Mouse (Mus musculus): ENCODE measurements around the gene Gm17334.

DNA sequence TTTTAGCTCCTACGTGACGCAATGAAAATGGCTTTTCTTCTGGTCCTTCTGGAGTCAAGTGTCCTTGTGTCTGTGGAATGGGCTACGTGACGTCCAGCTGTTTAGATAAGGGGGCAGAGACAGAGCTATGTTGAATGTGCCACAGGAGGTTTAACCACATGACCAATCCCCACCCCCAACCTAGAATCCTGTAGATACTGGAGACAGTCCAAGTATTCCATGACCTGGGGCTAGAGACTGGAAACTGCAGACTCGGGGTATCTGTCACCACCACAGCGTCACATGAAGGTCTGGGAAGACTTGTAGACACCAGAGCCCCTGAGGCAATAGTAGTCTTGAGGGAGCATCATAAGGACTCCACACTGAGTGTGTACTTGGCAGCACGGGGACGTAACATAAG is 22.8 kb upstream of the Gm17334 start:
- TF ChIP-seq CTCF (IDR thresholded peaks at IDR 0.05) (no peak), EP300 (IDR thresholded peaks at IDR 0.05; ENCODE audit: insufficient read depth, low read depth, low read length) (no peak)

Data from heart, adult 2 months (tissue).